Mouse (Mus musculus) MEL (cell line): ENCODE results near the gene Ptcra. TPM values are rescaled to one million over a fixed set of nuclear protein-coding genes. Genes with fewer than 3 reads are reported as not detected.
A peak's percentile ranks its signal among the peaks of the same experiment; 100 is the strongest.

Experiments used
- DNase-seq: peaks from one replicate; pipeline ENCODE4 v3.0.0; 2011; ENCODE audit warnings: low read depth, low spot score
- H3K27ac ChIP-seq: 2 replicates; pipeline ENCODE4 v1.5.1; 2012; ENCODE audit warnings: low read depth, mild to moderate bottlenecking, control low read depth, low read length, moderate library complexity; ENCODE audit not compliant: control insufficient read depth
- H3K27me3 ChIP-seq, 2 experiments: fragments of 150-350 bp in 1 of 2; sonication (generic) in 1 of 2; 2 replicates each; pipeline ENCODE4 v1.6.1; 2012; ENCODE audit warnings: low read length in 2 of 2, mild to moderate bottlenecking in 2 of 2, improper control_type of control experiment in 1 of 2, moderate library complexity in 1 of 2; ENCODE audit not compliant: insufficient read depth in 2 of 2, control insufficient read depth in 1 of 2
- H3K36me3 ChIP-seq, 2 experiments: 2 replicates each; pipeline ENCODE4 v1.6.1; 2012 to 2014; ENCODE audit warnings: low read length in 2 of 2, improper control_type of control experiment in 1 of 2, inconsistent platforms in 1 of 2, mild to moderate bottlenecking in 1 of 2; ENCODE audit not compliant: insufficient read depth in 2 of 2, control insufficient read depth in 1 of 2
- H3K4me1 ChIP-seq, 2 experiments: fragments of 150-350 bp in 1 of 2; sonication (generic) in 1 of 2; 2 replicates each; pipeline ENCODE4 v1.6.1; 2012; ENCODE audit warnings: low read length in 2 of 2, improper control_type of control experiment in 1 of 2, mild to moderate bottlenecking in 1 of 2; ENCODE audit not compliant: insufficient read depth in 2 of 2, control insufficient read depth in 1 of 2
- H3K4me3 ChIP-seq, 2 experiments: fragments of 150-350 bp in 1 of 2; sonication (generic) in 1 of 2; 2 replicates each; pipeline ENCODE4 v1.5.1; 2012; ENCODE audit warnings: low read depth in 2 of 2, low read length in 2 of 2, mild to moderate bottlenecking in 2 of 2, moderate library complexity in 2 of 2, control low read depth in 1 of 2, improper control_type of control experiment in 1 of 2; ENCODE audit not compliant: control insufficient read depth in 1 of 2, insufficient read depth in 1 of 2
- H3K79me2 ChIP-seq: 2 replicates; pipeline ENCODE4 v1.6.1; 2012; ENCODE audit warnings: mild to moderate bottlenecking, low read length, moderate library complexity; ENCODE audit not compliant: control insufficient read depth, poor library complexity, insufficient read depth
- H3K9ac ChIP-seq: 2 replicates; pipeline ENCODE4 v1.6.1; 2012; ENCODE audit warnings: low read depth, mild to moderate bottlenecking, control low read depth, low read length, moderate library complexity; ENCODE audit not compliant: control insufficient read depth, poor library complexity, severe bottlenecking
- H3K9me3 ChIP-seq: fragments of 150-350 bp; sonication (generic); replicated peaks from 2 replicates; pipeline ENCODE4 v1.6.1; 2012; ENCODE audit warnings: mild to moderate bottlenecking, low read length, improper control_type of control experiment, moderate library complexity; ENCODE audit not compliant: insufficient read depth
- BHLHE40 ChIP-seq: IDR thresholded peaks from 2 replicates; pipeline ENCODE4 v1.6.1; 2012; ENCODE audit warnings: low read depth, mild to moderate bottlenecking, inconsistent platforms, low read length, improper control_type of control experiment, borderline replicate concordance
- CHD1 ChIP-seq: IDR thresholded peaks from 2 replicates; pipeline ENCODE4 v1.6.1; 2012; ENCODE audit warnings: low read depth, mild to moderate bottlenecking, inconsistent platforms, low read length, improper control_type of control experiment
- CHD2 ChIP-seq: IDR thresholded peaks from 2 replicates; pipeline ENCODE4 v1.6.1; 2011; ENCODE audit warnings: low read length, improper control_type of control experiment
- CTCF ChIP-seq, 3 experiments: IDR thresholded peaks in 2 of 3; conservative IDR thresholded peaks in 1 of 3; 2 replicates each; pipeline ENCODE4 v1.5.1; 2011 to 2012; ENCODE audit warnings: low read length in 3 of 3, low read depth in 2 of 3, mild to moderate bottlenecking in 2 of 3, improper control_type of control experiment in 1 of 3, inconsistent platforms in 1 of 3, mixed read lengths in 1 of 3, moderate library complexity in 1 of 3; ENCODE audit not compliant: control insufficient read depth in 1 of 3, insufficient read depth in 1 of 3, poor library complexity in 1 of 3, severe bottlenecking in 1 of 3
- ELF1 ChIP-seq: IDR thresholded peaks from 2 replicates; pipeline ENCODE4 v1.6.1; 2014; ENCODE audit warnings: low read depth, mild to moderate bottlenecking, inconsistent platforms, low read length, improper control_type of control experiment, moderate library complexity
- ETS1 ChIP-seq: IDR thresholded peaks from 2 replicates; pipeline ENCODE4 v1.6.1; 2012; ENCODE audit warnings: low read depth, mild to moderate bottlenecking, inconsistent platforms, low read length, improper control_type of control experiment, moderate library complexity
- GATA1 ChIP-seq: IDR thresholded peaks from 2 replicates; pipeline ENCODE4 v1.6.1; 2011; ENCODE audit warnings: low read depth, low read length, improper control_type of control experiment
- HCFC1 ChIP-seq: IDR thresholded peaks from 2 replicates; pipeline ENCODE4 v1.6.1; 2012; ENCODE audit warnings: low read depth, mild to moderate bottlenecking, inconsistent platforms, low read length, improper control_type of control experiment, moderate library complexity
- JUND ChIP-seq: IDR thresholded peaks from 2 replicates; pipeline ENCODE4 v1.6.1; 2011; ENCODE audit warnings: low read depth, mild to moderate bottlenecking, improper control_type of control experiment, low read length
- KAT2A ChIP-seq: conservative IDR thresholded peaks from 2 replicates; pipeline ENCODE4 v1.6.1; 2012; ENCODE audit warnings: low read depth, low read length, improper control_type of control experiment, inconsistent platforms
- MAX ChIP-seq: IDR thresholded peaks from 2 replicates; pipeline ENCODE4 v1.6.1; 2011; ENCODE audit warnings: low read length, improper control_type of control experiment
- MEF2A ChIP-seq: IDR thresholded peaks from 2 replicates; pipeline ENCODE4 v1.6.1; 2014; ENCODE audit warnings: low read depth, mild to moderate bottlenecking, inconsistent platforms, low read length, improper control_type of control experiment; ENCODE audit not compliant: poor library complexity, insufficient replicate concordance, severe bottlenecking; ENCODE audit errors: extremely low read depth
- MXI1 ChIP-seq: IDR thresholded peaks from 2 replicates; pipeline ENCODE4 v1.6.1; 2011; ENCODE audit warnings: mild to moderate bottlenecking, low read depth, low read length, improper control_type of control experiment
- MYC ChIP-seq: IDR thresholded peaks from 2 replicates; pipeline ENCODE4 v1.6.1; 2011; ENCODE audit warnings: low read depth, mild to moderate bottlenecking, low read length, improper control_type of control experiment, moderate library complexity
- NRF1 ChIP-seq: IDR thresholded peaks from 2 replicates; pipeline ENCODE4 v1.6.1; 2014; ENCODE audit warnings: low read depth, mild to moderate bottlenecking, inconsistent platforms, low read length, improper control_type of control experiment, moderate library complexity; ENCODE audit not compliant: poor library complexity, insufficient read depth, severe bottlenecking
- POLR2A ChIP-seq, 2 experiments: IDR thresholded peaks; 2 replicates each; pipeline ENCODE4 v1.6.1; 2011 to 2012; ENCODE audit warnings: low read length in 2 of 2, mild to moderate bottlenecking in 2 of 2, control low read depth in 1 of 2, improper control_type of control experiment in 1 of 2, low read depth in 1 of 2, moderate library complexity in 1 of 2; ENCODE audit not compliant: control insufficient read depth in 1 of 2, insufficient read depth in 1 of 2, poor library complexity in 1 of 2
- POLR2AphosphoS2 ChIP-seq: IDR thresholded peaks from 2 replicates; pipeline ENCODE4 v1.6.1; 2011; ENCODE audit warnings: low read length, improper control_type of control experiment
- POLR2AphosphoS5 ChIP-seq: IDR thresholded peaks from 2 replicates; pipeline ENCODE4 v1.6.1; 2012; ENCODE audit warnings: low read depth, borderline replicate concordance, mild to moderate bottlenecking, inconsistent platforms, low read length, moderate library complexity, mixed read lengths
- RCOR1 ChIP-seq: IDR thresholded peaks from 2 replicates; pipeline ENCODE4 v1.6.1; 2012; ENCODE audit warnings: low read depth, mild to moderate bottlenecking, inconsistent platforms, low read length, improper control_type of control experiment
- SIN3A ChIP-seq: IDR thresholded peaks from 2 replicates; pipeline ENCODE4 v1.6.1; 2012; ENCODE audit warnings: low read length, improper control_type of control experiment, inconsistent platforms
- SMC3 ChIP-seq: IDR thresholded peaks from 2 replicates; pipeline ENCODE4 v1.6.1; 2011; ENCODE audit warnings: low read depth, low read length, improper control_type of control experiment
- TBP ChIP-seq: IDR thresholded peaks from 2 replicates; pipeline ENCODE4 v1.8.0; 2011; ENCODE audit warnings: low read depth, low read length, improper control_type of control experiment
- UBTF ChIP-seq: IDR thresholded peaks from 2 replicates; pipeline ENCODE4 v1.6.1; 2012; ENCODE audit warnings: low read depth, mild to moderate bottlenecking, inconsistent platforms, low read length, improper control_type of control experiment, moderate library complexity, borderline replicate concordance; ENCODE audit not compliant: insufficient read depth
- USF1 ChIP-seq: IDR thresholded peaks from 2 replicates; pipeline ENCODE4 v1.6.1; 2014; ENCODE audit warnings: low read depth, mild to moderate bottlenecking, inconsistent platforms, low read length, improper control_type of control experiment, moderate library complexity
- ZC3H11A ChIP-seq: IDR thresholded peaks from 2 replicates; pipeline ENCODE4 v1.6.1; 2012; ENCODE audit warnings: low read depth, mild to moderate bottlenecking, inconsistent platforms, low read length, improper control_type of control experiment
- ZKSCAN1 ChIP-seq: IDR thresholded peaks from 2 replicates; pipeline ENCODE4 v1.6.1; 2012; ENCODE audit warnings: low read depth, mild to moderate bottlenecking, inconsistent platforms, low read length, improper control_type of control experiment, moderate library complexity
- ZMIZ1 ChIP-seq: IDR thresholded peaks from 2 replicates; pipeline ENCODE4 v1.6.1; 2012; ENCODE audit warnings: low read depth, mild to moderate bottlenecking, inconsistent platforms, low read length, improper control_type of control experiment, moderate library complexity
- ZNF384 ChIP-seq: IDR thresholded peaks from 2 replicates; pipeline ENCODE4 v1.6.1; 2012; ENCODE audit warnings: low read depth, mild to moderate bottlenecking, inconsistent platforms, low read length, improper control_type of control experiment
- polyA plus RNA-seq, 2 experiments: library from polyadenylated mRNA; stranded (reverse) in 1 of 2; unstranded in 1 of 2; fragments of >175 nt in 1 of 2; fragments of >200 nt in 1 of 2; gene quantifications; 2 replicates each; pipeline versions ENCODE4 v1.2.1 to v1.2.4; 2012; ENCODE audit warnings: low replicate concordance in 2 of 2, low read depth in 1 of 2; ENCODE audit not compliant: insufficient read length in 2 of 2, insufficient read depth in 1 of 2, missing spikeins in 1 of 2
- total RNA-seq: library from RNA; depleted of rRNA; stranded (reverse); fragments of 300-350 nt; gene quantifications from 2 replicates; pipeline ENCODE4 v1.2.3, GENCODE M21; 2012

Gene Ptcra
- total and polyA plus RNA-seq, 3 experiments, result 1.7 to 1.8 TPM; not detected in 1

GRCm38 (mm10) chr17:46758753-46759152 lies 4.8 kb downstream of the Ptcra start:
- no peaks in the 10 kb centered on the region for H3K4me1 ChIP-seq
- H3K27ac ChIP-seq, result no peak overlapping the region
- H3K79me2 ChIP-seq, result no peaks in the 10 kb centered on the region
- peaks cover 6 to 9% of the 10 kb centered on the region in 2 experiments for H3K27me3 ChIP-seq
- H3K36me3 ChIP-seq, result no peaks in the 10 kb centered on the region
- no peak for DNase-seq
- no peak overlapping the region for H3K9ac ChIP-seq
- H3K9me3 ChIP-seq, result no peaks in the 10 kb centered on the region
- TF ChIP-seq CHD1 (no peak), USF1 (no peak), MYC (no peak), SIN3A (no peak), ZNF384 (no peak), MXI1 (no peak), KAT2A (no peak), POLR2AphosphoS5 (no peak), RCOR1 (no peak), ETS1 (no peak), ZC3H11A (no peak), ZKSCAN1 (no peak), HCFC1 (no peak)
- H3K4me3 ChIP-seq, result no peak overlapping the region

GRCm38 (mm10) chr17:46751794-46752556 lies 11.5 kb downstream of the Ptcra start, which contains the start of gene Cnpy3:
TSS of gene Cnpy3 (minus strand) at chr17:46752214.
- Histone ChIP-seq H3K9ac (peak within 1 kb of the TSS; percentile 85), H3K27me3 (no peaks in the 10 kb centered on the region)
- DNase-seq, result peak; percentile 100
- peak; percentile 97 for TF ChIP-seq ZNF384
- TF ChIP-seq MYC, result peak; percentile 84
- peak; percentile 43; the same call in 1 of the 2 replicates for TF ChIP-seq CHD2
- no peak for TF ChIP-seq POLR2AphosphoS5
- peak; percentile 99 for TF ChIP-seq BHLHE40
- no peak for TF ChIP-seq ZKSCAN1
- peak; percentile 94 for TF ChIP-seq USF1
- TF ChIP-seq HCFC1, result peak; percentile 86
- TF ChIP-seq ELF1, result peak; percentile 97
- peak; percentile 35; the same call in 1 of the 2 replicates for TF ChIP-seq GATA1
- no peak for TF ChIP-seq SMC3
- no peak for TF ChIP-seq CHD1
- TF ChIP-seq MEF2A, result no peak
- 0 out of 2 replicates have a peak, but pooled peaks have one; percentile 53 for TF ChIP-seq ETS1
- TF ChIP-seq JUND, result no peak
- peak; percentile 93 for TF ChIP-seq MXI1
- TF ChIP-seq TBP, result peak; percentile 90
- TF ChIP-seq ZC3H11A, result no peak
- TF ChIP-seq POLR2AphosphoS2, result peak; percentile 79; the same call in 1 of the 2 replicates
- peak; percentile 97 for TF ChIP-seq MAX
- TF ChIP-seq ZMIZ1, result peak; percentile 72; the same call in 1 of the 2 replicates
- 0 out of 2 replicates have a peak, but pooled peaks have one; percentile 15 for TF ChIP-seq UBTF
- no peak for TF ChIP-seq CTCF (IDR thresholded peaks at IDR 0.05 in 2 of 3, conservative IDR thresholded peaks at IDR 0.05 in 1 of 3; ENCODE audit: control insufficient read depth in 1 of 3, insufficient read depth in 1 of 3, low read depth in 2 of 3, low read length in 3 of 3, poor library complexity in 1 of 3, severe bottlenecking in 1 of 3)
- peak; percentile 85 to 89 for TF ChIP-seq POLR2A (IDR thresholded peaks at IDR 0.05; ENCODE audit: control insufficient read depth in 1 of 2, insufficient read depth in 1 of 2, low read depth in 1 of 2, low read length in 2 of 2, poor library complexity in 1 of 2)
- TF ChIP-seq NRF1, result peak; percentile 70

More at GRCm38 (mm10) chr17:46751794-46752556, 11.5 kb downstream of the Ptcra start, which contains the start of gene Cnpy3:
- H3K4me1 ChIP-seq, result peaks cover 2 to 9% of the 10 kb centered on the region in 2 experiments; a peak in 3 of 4 replicates
- no peaks in the 10 kb centered on the region for H3K9me3 ChIP-seq
- peak within 1 kb of the TSS; percentile 95 for H3K27ac ChIP-seq
- peaks cover 26% of the 10 kb centered on the region for H3K79me2 ChIP-seq
- peaks cover 4 to 12% of the 10 kb centered on the region in 2 experiments for H3K36me3 ChIP-seq
- peak within 1 kb of the TSS; percentile 62 to 77 for H3K4me3 ChIP-seq
